In genomic region chr4:24213262-24214036, GRCm38 (mm10) we compare ENCODE assay signal across 11 mouse cellular contexts.
DNase-seq lines count a peak whose midpoint lies in the region; ATAC-seq and TF ChIP-seq lines count a peak whose summit lies in the region.
"Had no signal": no experiment of that assay in that cellular context is flagged by ENCODE, and none has a peak within 500 bp of the region (broad histone marks: within the 10 kb centered on the region; RNA-seq: fewer than 3 reads in every experiment).

No protein-coding gene starts in this region.

- WGBS in hindbrain, embryonic 10.5 days = 67% methylated on average over 10 of the region's 10 CpGs
- WGBS in hindbrain, embryonic 16.5 days = 41% methylated on average over 10 of the region's 10 CpGs
- 15% methylated on average over 10 of the region's 10 CpGs for WGBS in forebrain, postnatal 0 days
- WGBS in midbrain, embryonic 14.5 days = 49% methylated on average over 10 of the region's 10 CpGs

- no peak overlapping the region for H3K4me3 ChIP-seq in hindbrain, embryonic 10.5 days
- no peak overlapping the region for H3K4me3 ChIP-seq in hindbrain, embryonic 16.5 days (ENCODE audit: low read length)
- H3K4me3 ChIP-seq in forebrain, postnatal 0 days (ENCODE audit: low read depth, low read length) = no peak overlapping the region
- no peak overlapping the region for H3K4me3 ChIP-seq in midbrain, embryonic 14.5 days (replicated peaks; ENCODE audit: low read depth, low read length)

- TF ChIP-seq CTCF in forebrain, postnatal 0 days (IDR thresholded peaks at IDR 0.05; ENCODE audit: low read depth) = peak; percentile 40

- no peak for ATAC-seq in hindbrain, embryonic 16.5 days
- ATAC-seq in forebrain, postnatal 0 days = peak; percentile 64
- no peak; the same call in 1 of the 2 replicates for ATAC-seq in midbrain, embryonic 14.5 days (ENCODE audit: low FRiP score, low TSS enrichment)

- no peak overlapping the region for H3K27ac ChIP-seq in hindbrain, embryonic 10.5 days
- H3K27ac ChIP-seq in hindbrain, embryonic 16.5 days (ENCODE audit: low read depth, low read length) = no peak overlapping the region
- H3K27ac ChIP-seq in forebrain, postnatal 0 days (ENCODE audit: low read depth, low read length) = peak overlapping the region; percentile 69
- no peak overlapping the region for H3K27ac ChIP-seq in midbrain, embryonic 14.5 days (replicated peaks; ENCODE audit: low read depth, low read length)
- H3K27ac ChIP-seq: liver, embryonic 14.5 days had no signal

- DNase-seq in hindbrain, embryonic 10.5 days (ENCODE audit: low spot score) = peak; percentile 4
- DNase-seq in embryo, embryonic 10.5 days (ENCODE audit: low spot score) = peak; percentile 55
- DNase-seq in forebrain, postnatal 0 days = peak; percentile 63
- peak; percentile 41 for DNase-seq in midbrain, embryonic 14.5 days
- no peak for DNase-seq in testis, postnatal 10 days (ENCODE audit: low spot score)
- no peak for DNase-seq in adrenal gland, postnatal 4 days (ENCODE audit: low spot score in 2 of 2)
- no peak for DNase-seq in thymus, postnatal 10 days (ENCODE audit: low spot score in 2 of 2)
- DNase-seq: cerebellum, postnatal 25 days; thymus, postnatal 4 days had no signal

- H3K9me3 ChIP-seq in hindbrain, embryonic 10.5 days = no peaks in the 10 kb centered on the region
- no peaks in the 10 kb centered on the region for H3K9me3 ChIP-seq in hindbrain, embryonic 16.5 days (ENCODE audit: control insufficient read depth, low read length)
- no peaks in the 10 kb centered on the region for H3K9me3 ChIP-seq in forebrain, postnatal 0 days (ENCODE audit: low read length)
- no peaks in the 10 kb centered on the region for H3K9me3 ChIP-seq in midbrain, embryonic 14.5 days (ENCODE audit: control insufficient read depth, low read length)

- H3K27me3 ChIP-seq in hindbrain, embryonic 10.5 days (ENCODE audit: insufficient read depth, poor library complexity, severe bottlenecking) = no peaks in the 10 kb centered on the region
- no peaks in the 10 kb centered on the region for H3K27me3 ChIP-seq in hindbrain, embryonic 16.5 days (replicated peaks; ENCODE audit: control insufficient read depth, insufficient read depth, low read length)
- no peaks in the 10 kb centered on the region for H3K27me3 ChIP-seq in forebrain, postnatal 0 days (ENCODE audit: insufficient read depth, low read length)
- H3K27me3 ChIP-seq in midbrain, embryonic 14.5 days (ENCODE audit: control insufficient read depth, insufficient read depth, low read length) = no peaks in the 10 kb centered on the region

- H3K4me2 ChIP-seq in hindbrain, embryonic 16.5 days (ENCODE audit: low read length) = no peak overlapping the region
- H3K4me2 ChIP-seq in forebrain, postnatal 0 days (ENCODE audit: low read depth) = peak overlapping the region; percentile 16
- H3K4me2 ChIP-seq in midbrain, embryonic 14.5 days (ENCODE audit: low read length) = no peak overlapping the region

- H3K36me3 ChIP-seq in hindbrain, embryonic 10.5 days = no peaks in the 10 kb centered on the region
- H3K36me3 ChIP-seq in hindbrain, embryonic 16.5 days (ENCODE audit: control insufficient read depth, insufficient read depth, low read length) = no peaks in the 10 kb centered on the region
- no peaks in the 10 kb centered on the region for H3K36me3 ChIP-seq in forebrain, postnatal 0 days (ENCODE audit: insufficient read depth)
- no peaks in the 10 kb centered on the region for H3K36me3 ChIP-seq in midbrain, embryonic 14.5 days (ENCODE audit: control insufficient read depth, insufficient read depth, low read length)

- H3K9ac ChIP-seq in hindbrain, embryonic 16.5 days (ENCODE audit: low read depth, low read length) = no peak overlapping the region
- H3K9ac ChIP-seq in forebrain, postnatal 0 days = no peak overlapping the region
- no peak overlapping the region for H3K9ac ChIP-seq in midbrain, embryonic 14.5 days (replicated peaks; ENCODE audit: low read length)
- H3K9ac ChIP-seq: liver, embryonic 14.5 days had no signal

- no peaks in the 10 kb centered on the region; the same call in 1 of the 2 replicates for H3K4me1 ChIP-seq in hindbrain, embryonic 10.5 days (replicated peaks)
- no peaks in the 10 kb centered on the region; the same call in 1 of the 2 replicates for H3K4me1 ChIP-seq in hindbrain, embryonic 16.5 days (ENCODE audit: control insufficient read depth, insufficient read depth, low read depth, low read length)
- peaks cover 4% of the 10 kb centered on the region; the same call in 1 of the 2 replicates for H3K4me1 ChIP-seq in forebrain, postnatal 0 days (ENCODE audit: insufficient read depth)
- H3K4me1 ChIP-seq in midbrain, embryonic 14.5 days (ENCODE audit: control insufficient read depth, insufficient read depth, low read length) = peaks cover 6% of the 10 kb centered on the region; the same call in 1 of the 2 replicates

Comparison
In these comparisons a context has a peak if more than half of its experiments do, and no peak if none do; other contexts are left out.
1. DNase-seq: peak in hindbrain, embryonic 10.5 days (single experiment), embryo, embryonic 10.5 days (single experiment), forebrain, postnatal 0 days (single experiment) and midbrain, embryonic 14.5 days (single experiment); none in testis, postnatal 10 days (single experiment), adrenal gland, postnatal 4 days (0 of 2) and thymus, postnatal 10 days (0 of 2).